Mouse (Mus musculus): ENCODE measurements around the gene Olfr1048. TPM values are rescaled to one million over a fixed set of nuclear protein-coding genes. Genes with fewer than 3 reads are reported as not detected.

Gene Olfr1048
- polyA plus RNA-seq (2014; fragmentation: Illumina TruSeq; extraction: RNeasy Lipid Tissue Mini Kit (QIAGEN cat#74804); ENCODE audit: insufficient read depth, low read depth, low replicate concordance): not detected

GRCm38 (mm10) chr2:86240189-86240588 is at the start of gene Olfr1048:
Gene Olfr1048 (minus strand): TSS chr2:86240289.

DNA sequence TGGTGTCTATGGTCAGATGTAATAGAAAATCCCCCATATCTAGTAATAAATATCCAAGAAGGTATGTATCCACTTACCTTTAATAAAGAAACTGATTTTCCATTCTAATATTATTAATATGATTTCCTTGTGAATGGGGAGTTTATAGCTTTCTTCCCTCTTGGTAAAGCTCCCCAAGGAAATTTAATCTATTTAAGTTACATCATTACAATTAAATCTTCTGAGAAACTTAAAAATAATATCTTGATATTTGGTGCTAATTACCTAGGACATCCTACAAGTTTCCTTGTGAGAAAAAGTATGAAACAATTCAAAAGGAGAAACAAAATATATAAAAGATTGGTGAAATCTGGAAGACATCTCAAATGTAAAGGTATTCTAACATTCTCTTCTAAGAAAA is 38.9 kb upstream of the Olfr1048 start, which contains the start of gene Olfr1051:
Gene Olfr1051, minus strand, starts transcription at position 101 of the 400 bp plus-strand sequence.

DNA sequence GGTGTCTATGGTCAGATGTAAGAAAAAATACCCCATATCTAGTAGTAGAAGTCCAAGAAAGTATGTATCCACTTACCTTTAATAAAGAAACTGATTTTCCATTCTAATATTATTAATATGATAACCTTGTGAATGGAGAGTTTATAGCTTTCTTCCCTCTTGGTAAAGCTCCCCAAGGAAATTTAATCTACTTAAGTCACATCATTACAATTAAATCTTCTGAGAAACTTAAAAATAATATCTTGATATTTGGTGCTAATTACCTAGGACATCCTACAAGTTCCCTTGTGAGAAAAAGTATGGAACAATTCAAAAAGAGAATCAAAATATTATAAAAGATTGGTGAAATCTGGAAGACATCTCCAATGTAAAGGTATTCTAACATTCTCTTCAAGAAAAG is 18.1 kb upstream of the Olfr1048 start, which contains the start of gene Olfr1049:
Gene Olfr1049, minus strand, starts transcription at position 101 of the 400 bp plus-strand sequence.

GRCm38 (mm10) chr2:86231301-86231700 is 8.8 kb downstream of the Olfr1048 start, which contains the start of gene Olfr1047:
Gene Olfr1047 (minus strand): TSS chr2:86231401.

DNA sequence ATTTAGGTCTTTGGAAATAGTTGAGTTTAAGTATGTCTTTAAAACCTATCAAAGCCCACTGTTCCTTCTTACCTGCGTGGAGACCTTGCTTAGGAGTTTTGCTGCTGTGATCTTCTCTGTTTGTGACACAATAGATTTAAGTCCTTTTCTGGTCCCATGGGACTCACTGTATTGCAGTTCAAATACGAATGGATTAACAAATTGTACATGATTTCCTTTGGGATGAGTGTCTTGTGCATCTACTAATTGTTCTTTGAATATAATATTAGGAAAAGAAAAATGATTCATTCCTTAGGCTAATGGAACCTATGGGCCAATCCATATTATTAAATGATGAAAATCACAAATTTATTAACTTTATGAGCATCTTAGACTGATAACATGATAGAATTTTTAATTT is 20.9 kb downstream of the Olfr1048 start, which contains the start of gene Olfr1046:
Gene Olfr1046, minus strand, starts transcription at position 101 of the 400 bp plus-strand sequence.

GRCm38 (mm10) chr2:86202909-86203308 is 37.2 kb downstream of the Olfr1048 start, which contains the start of gene Olfr1045:
Gene Olfr1045 (minus strand): TSS chr2:86203009.

DNA sequence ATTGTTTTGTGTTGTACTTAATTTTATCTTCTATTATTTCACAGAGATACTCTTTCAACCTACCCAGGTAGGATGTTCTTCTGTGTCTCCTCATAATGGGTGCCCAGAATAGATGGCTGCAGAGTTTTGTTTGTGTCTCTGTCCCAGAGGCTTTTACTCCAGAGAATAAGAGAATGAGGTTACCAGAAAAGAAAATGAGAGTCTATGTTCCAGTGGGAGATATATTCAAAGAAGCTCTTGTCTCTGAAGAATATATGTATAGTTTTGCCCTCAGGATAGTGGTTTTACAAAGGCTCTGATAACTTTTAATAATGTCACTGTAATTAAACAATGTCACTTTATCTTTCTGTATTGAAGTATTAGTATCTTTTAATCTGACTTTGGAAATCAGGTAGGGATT is 54.5 kb downstream of the Olfr1048 start, which contains the start of gene Olfr52:
Gene Olfr52, minus strand, starts transcription at position 101 of the 400 bp plus-strand sequence.

Other genes with a start within 250 kb of the Olfr1048 start
- not detected for gene Olfr1031, start 250.0 kb downstream of the Olfr1048 start, polyA plus RNA-seq (2014; fragmentation: Illumina TruSeq; extraction: RNeasy Lipid Tissue Mini Kit (QIAGEN cat#74804); ENCODE audit: insufficient read depth, low read depth, low replicate concordance)
- gene Olfr1032, start 234.7 kb downstream of the Olfr1048 start, polyA plus RNA-seq (2014; fragmentation: Illumina TruSeq; extraction: RNeasy Lipid Tissue Mini Kit (QIAGEN cat#74804); ENCODE audit: insufficient read depth, low read depth, low replicate concordance): not detected
- 3.4 TPM for gene Olfr1033, start 219.7 kb downstream of the Olfr1048 start, polyA plus RNA-seq (2014; fragmentation: Illumina TruSeq; extraction: RNeasy Lipid Tissue Mini Kit (QIAGEN cat#74804); ENCODE audit: insufficient read depth, low read depth, low replicate concordance)
- 0.06 TPM for gene Olfr1034, start 194.4 kb downstream of the Olfr1048 start, polyA plus RNA-seq (2014; fragmentation: Illumina TruSeq; extraction: RNeasy Lipid Tissue Mini Kit (QIAGEN cat#74804); ENCODE audit: insufficient read depth, low read depth, low replicate concordance)
- not detected for gene Olfr1036, start 166.3 kb downstream of the Olfr1048 start, polyA plus RNA-seq (2014; fragmentation: Illumina TruSeq; extraction: RNeasy Lipid Tissue Mini Kit (QIAGEN cat#74804); ENCODE audit: insufficient read depth, low read depth, low replicate concordance)
- gene Olfr1037, start 152.9 kb downstream of the Olfr1048 start, polyA plus RNA-seq (2014; fragmentation: Illumina TruSeq; extraction: RNeasy Lipid Tissue Mini Kit (QIAGEN cat#74804); ENCODE audit: insufficient read depth, low read depth, low replicate concordance): not detected
- gene Olfr1039, start 104.4 kb downstream of the Olfr1048 start, polyA plus RNA-seq (2014; fragmentation: Illumina TruSeq; extraction: RNeasy Lipid Tissue Mini Kit (QIAGEN cat#74804); ENCODE audit: insufficient read depth, low read depth, low replicate concordance): not detected
- gene Olfr1040, start 93.6 kb downstream of the Olfr1048 start, polyA plus RNA-seq (2014; fragmentation: Illumina TruSeq; extraction: RNeasy Lipid Tissue Mini Kit (QIAGEN cat#74804); ENCODE audit: insufficient read depth, low read depth, low replicate concordance): not detected
- not detected for gene Olfr1042, start 78.5 kb downstream of the Olfr1048 start, polyA plus RNA-seq (2014; fragmentation: Illumina TruSeq; extraction: RNeasy Lipid Tissue Mini Kit (QIAGEN cat#74804); ENCODE audit: insufficient read depth, low read depth, low replicate concordance)
- not detected for gene Olfr1043, start 72.8 kb downstream of the Olfr1048 start, polyA plus RNA-seq (2014; fragmentation: Illumina TruSeq; extraction: RNeasy Lipid Tissue Mini Kit (QIAGEN cat#74804); ENCODE audit: insufficient read depth, low read depth, low replicate concordance)
- not detected for gene Olfr1044, start 62.5 kb downstream of the Olfr1048 start, polyA plus RNA-seq (2014; fragmentation: Illumina TruSeq; extraction: RNeasy Lipid Tissue Mini Kit (QIAGEN cat#74804); ENCODE audit: insufficient read depth, low read depth, low replicate concordance)
- gene Olfr52, start 54.6 kb downstream of the Olfr1048 start, polyA plus RNA-seq (2014; fragmentation: Illumina TruSeq; extraction: RNeasy Lipid Tissue Mini Kit (QIAGEN cat#74804); ENCODE audit: insufficient read depth, low read depth, low replicate concordance): not detected
- gene Olfr1045, start 37.3 kb downstream of the Olfr1048 start, polyA plus RNA-seq (2014; fragmentation: Illumina TruSeq; extraction: RNeasy Lipid Tissue Mini Kit (QIAGEN cat#74804); ENCODE audit: insufficient read depth, low read depth, low replicate concordance): not detected
- not detected for gene Olfr1046, start 21.0 kb downstream of the Olfr1048 start, polyA plus RNA-seq (2014; fragmentation: Illumina TruSeq; extraction: RNeasy Lipid Tissue Mini Kit (QIAGEN cat#74804); ENCODE audit: insufficient read depth, low read depth, low replicate concordance)
- gene Olfr1047, start 8.9 kb downstream of the Olfr1048 start, polyA plus RNA-seq (2014; fragmentation: Illumina TruSeq; extraction: RNeasy Lipid Tissue Mini Kit (QIAGEN cat#74804); ENCODE audit: insufficient read depth, low read depth, low replicate concordance): not detected
- not detected for gene Olfr1049, start 18.0 kb upstream of the Olfr1048 start, polyA plus RNA-seq (2014; fragmentation: Illumina TruSeq; extraction: RNeasy Lipid Tissue Mini Kit (QIAGEN cat#74804); ENCODE audit: insufficient read depth, low read depth, low replicate concordance)
- not detected for gene Olfr1051, start 38.8 kb upstream of the Olfr1048 start, polyA plus RNA-seq (2014; fragmentation: Illumina TruSeq; extraction: RNeasy Lipid Tissue Mini Kit (QIAGEN cat#74804); ENCODE audit: insufficient read depth, low read depth, low replicate concordance)
- not detected for gene Olfr1052, start 52.2 kb upstream of the Olfr1048 start, polyA plus RNA-seq (2014; fragmentation: Illumina TruSeq; extraction: RNeasy Lipid Tissue Mini Kit (QIAGEN cat#74804); ENCODE audit: insufficient read depth, low read depth, low replicate concordance)
- gene Olfr1053, start 75.0 kb upstream of the Olfr1048 start, polyA plus RNA-seq (2014; fragmentation: Illumina TruSeq; extraction: RNeasy Lipid Tissue Mini Kit (QIAGEN cat#74804); ENCODE audit: insufficient read depth, low read depth, low replicate concordance): not detected
- gene Olfr1054, start 95.1 kb upstream of the Olfr1048 start, polyA plus RNA-seq (2014; fragmentation: Illumina TruSeq; extraction: RNeasy Lipid Tissue Mini Kit (QIAGEN cat#74804); ENCODE audit: insufficient read depth, low read depth, low replicate concordance): not detected
- gene Olfr1055, start 110.0 kb upstream of the Olfr1048 start, polyA plus RNA-seq (2014; fragmentation: Illumina TruSeq; extraction: RNeasy Lipid Tissue Mini Kit (QIAGEN cat#74804); ENCODE audit: insufficient read depth, low read depth, low replicate concordance): not detected
- gene Olfr1056, start 122.2 kb upstream of the Olfr1048 start, polyA plus RNA-seq (2014; fragmentation: Illumina TruSeq; extraction: RNeasy Lipid Tissue Mini Kit (QIAGEN cat#74804); ENCODE audit: insufficient read depth, low read depth, low replicate concordance): not detected
- not detected for gene Olfr1057, start 138.1 kb upstream of the Olfr1048 start, polyA plus RNA-seq (2014; fragmentation: Illumina TruSeq; extraction: RNeasy Lipid Tissue Mini Kit (QIAGEN cat#74804); ENCODE audit: insufficient read depth, low read depth, low replicate concordance)
- not detected for gene Olfr1058, start 148.3 kb upstream of the Olfr1048 start, polyA plus RNA-seq (2014; fragmentation: Illumina TruSeq; extraction: RNeasy Lipid Tissue Mini Kit (QIAGEN cat#74804); ENCODE audit: insufficient read depth, low read depth, low replicate concordance)
- gene Olfr1061, start 173.8 kb upstream of the Olfr1048 start, polyA plus RNA-seq (2014; fragmentation: Illumina TruSeq; extraction: RNeasy Lipid Tissue Mini Kit (QIAGEN cat#74804); ENCODE audit: insufficient read depth, low read depth, low replicate concordance): not detected
- gene Olfr1062, start 186.5 kb upstream of the Olfr1048 start, polyA plus RNA-seq (2014; fragmentation: Illumina TruSeq; extraction: RNeasy Lipid Tissue Mini Kit (QIAGEN cat#74804); ENCODE audit: insufficient read depth, low read depth, low replicate concordance): not detected
- not detected for gene Olfr1065, start 210.3 kb upstream of the Olfr1048 start, polyA plus RNA-seq (2014; fragmentation: Illumina TruSeq; extraction: RNeasy Lipid Tissue Mini Kit (QIAGEN cat#74804); ENCODE audit: insufficient read depth, low read depth, low replicate concordance)
- gene Olfr1066, start 216.0 kb upstream of the Olfr1048 start, polyA plus RNA-seq (2014; fragmentation: Illumina TruSeq; extraction: RNeasy Lipid Tissue Mini Kit (QIAGEN cat#74804); ENCODE audit: insufficient read depth, low read depth, low replicate concordance): not detected
- gene Olfr228, start 247.1 kb upstream of the Olfr1048 start, polyA plus RNA-seq (2014; fragmentation: Illumina TruSeq; extraction: RNeasy Lipid Tissue Mini Kit (QIAGEN cat#74804); ENCODE audit: insufficient read depth, low read depth, low replicate concordance): not detected

Measured in lung, adult 10 weeks (tissue).